Mouse (Mus musculus): ENCODE measurements around the gene Ccdc170.
"Not testable (repeated sequence)": the region's sequence is repeated elsewhere in the genome, so short reads cannot be mapped to it uniquely, and the experiment has no call there.

The Ccdc170 gene

DNA sequence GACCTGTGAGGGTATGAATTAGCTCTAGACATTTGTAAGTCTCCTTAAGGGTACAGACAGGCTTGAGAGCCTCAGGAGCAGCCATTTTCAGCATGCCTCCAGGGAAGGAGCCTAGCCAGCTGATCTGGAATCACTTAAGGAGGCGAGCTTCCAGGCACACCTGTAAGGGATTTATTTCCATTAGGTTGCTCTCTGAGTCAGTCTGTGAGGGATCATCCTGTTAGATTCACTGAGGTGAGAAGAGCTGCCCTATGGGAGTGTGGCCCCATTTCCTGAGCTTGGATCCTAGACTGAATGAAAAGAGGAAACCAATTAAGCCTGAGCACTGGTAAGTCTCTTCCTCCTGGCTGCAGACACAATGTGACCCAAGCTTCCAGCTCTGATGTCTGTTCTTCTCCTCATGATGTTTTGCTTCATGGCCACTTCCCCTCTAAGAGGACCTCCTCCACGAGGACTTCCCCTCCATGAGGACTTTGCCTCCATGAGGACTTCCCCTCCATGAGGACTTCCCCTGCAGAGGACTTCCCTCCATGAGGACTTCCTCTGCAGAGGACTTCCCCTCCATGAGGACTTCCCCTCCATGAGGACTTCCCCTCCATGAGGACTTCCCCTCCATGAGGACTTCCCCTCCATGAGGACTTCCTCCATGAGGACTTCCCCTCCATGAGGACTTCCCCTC lies 118.6 kb downstream of the Ccdc170 start:
- DNase-seq (ENCODE audit: low spot score), result no peak

- DNase-seq (ENCODE audit: low spot score), result not testable (repeated sequence)
Observed at GRCm38 (mm10) chr10:4601612-4602011, 119.3 kb downstream of the Ccdc170 start.

- no peak for DNase-seq (ENCODE audit: low spot score)
Observed at GRCm38 (mm10) chr10:4602466-4602865, 120.2 kb downstream of the Ccdc170 start.

DNA sequence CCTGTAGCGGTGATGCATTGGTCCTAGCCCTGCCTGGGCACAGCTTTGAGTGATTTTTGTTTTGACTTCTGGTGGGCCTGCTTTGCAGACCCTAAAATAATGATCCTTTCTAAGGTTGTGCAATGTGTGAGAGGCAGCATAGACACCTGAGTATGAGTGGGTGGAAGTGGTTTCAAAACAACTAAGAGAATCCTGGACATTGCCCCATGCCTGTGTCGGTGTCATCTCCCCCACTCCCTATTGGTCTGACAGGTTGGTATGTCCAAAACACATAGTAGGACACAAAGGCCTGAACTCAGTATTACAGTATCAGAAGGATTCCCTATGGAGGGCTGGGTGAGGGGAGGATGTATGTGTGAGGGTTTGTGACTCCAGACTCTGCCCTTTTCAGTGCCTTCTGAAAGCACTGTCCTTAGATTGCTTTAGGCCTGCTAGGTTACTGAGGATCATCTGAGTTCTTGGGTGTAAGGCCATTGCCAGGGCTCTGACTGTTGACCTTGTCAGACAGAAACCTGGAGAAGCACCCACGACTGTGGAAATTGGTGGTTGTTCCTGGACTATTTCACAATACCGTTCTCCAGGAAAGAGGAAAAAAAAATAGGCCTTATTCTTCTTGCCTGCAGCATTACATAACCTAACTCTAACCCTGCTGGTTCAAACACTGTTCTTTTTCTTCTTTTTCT lies 122.4 kb downstream of the Ccdc170 start:
- no peak for DNase-seq (ENCODE audit: low spot score)

- DNase-seq (ENCODE audit: low spot score), result no peak
Observed at GRCm38 (mm10) chr10:4610234-4610633, 127.9 kb downstream of the Ccdc170 start.

DNA sequence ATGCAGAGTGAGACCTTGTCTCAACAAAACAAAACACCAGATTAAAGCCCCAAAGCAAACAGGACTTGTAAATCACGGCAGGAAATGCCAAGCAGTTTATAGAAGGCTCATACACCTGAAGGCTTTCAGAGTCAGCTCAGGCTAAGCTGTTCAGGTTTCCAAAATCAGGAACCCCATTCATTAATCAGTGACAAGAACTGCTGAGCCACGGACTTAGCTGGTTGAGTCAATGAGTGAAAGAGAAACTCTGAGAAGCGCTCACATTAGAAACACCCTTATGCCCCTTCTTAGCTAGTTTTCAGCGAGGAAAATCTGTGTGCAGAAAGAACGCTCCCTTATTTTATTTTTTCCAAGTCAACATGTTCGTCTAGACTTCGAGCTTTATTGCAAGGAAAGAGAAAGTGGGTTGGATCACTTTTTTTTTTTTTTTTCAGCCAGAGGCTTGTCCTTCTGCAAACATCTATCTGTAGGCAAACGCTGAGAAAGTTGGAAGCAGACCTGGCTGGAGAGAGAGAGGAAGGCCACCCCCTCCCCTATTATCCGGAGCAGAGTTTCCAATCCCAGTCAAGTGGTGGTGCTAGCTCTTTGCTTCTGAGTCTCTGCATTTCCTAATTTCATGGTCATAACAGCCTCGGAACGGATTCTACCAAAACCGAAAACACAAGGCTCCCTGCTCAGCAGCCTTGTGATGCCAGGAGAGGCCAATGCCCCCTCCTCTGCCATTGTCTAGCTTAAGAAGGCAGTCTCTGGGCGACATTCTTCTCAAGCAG lies 129.3 kb downstream of the Ccdc170 start, which contains the start of gene Esr1:
TSS of gene Esr1 (plus strand) at position 208 of the 770 bp plus-strand sequence.
- peak; percentile 22 for DNase-seq (ENCODE audit: low spot score)
